Mouse (Mus musculus) inflammation-experienced regulatory T-cells, adult 6 months (primary cell): ENCODE data around the gene Dock3. TPM values are rescaled to one million over a fixed set of nuclear protein-coding genes. Genes with fewer than 3 reads are reported as not detected.
A peak's percentile ranks its signal among the peaks of the same experiment; 100 is the strongest.
"Not testable (repeated sequence)": the region's sequence is repeated elsewhere in the genome, so short reads cannot be mapped to it uniquely, and the experiment has no call there.

Experiments used
- ATAC-seq: one replicate; pipeline ENCODE4 v1.8.0; 2017
- polyA plus RNA-seq, 3 experiments: library from polyadenylated mRNA; unstranded; fragments of 100-300 nt; shearing (Covaris generic); gene quantifications; one replicate each; pipeline ENCODE4 v1.2.1; 2017

Gene Dock3
- polyA plus RNA-seq, 3 experiments from 2014 or later: not detected

DNA sequence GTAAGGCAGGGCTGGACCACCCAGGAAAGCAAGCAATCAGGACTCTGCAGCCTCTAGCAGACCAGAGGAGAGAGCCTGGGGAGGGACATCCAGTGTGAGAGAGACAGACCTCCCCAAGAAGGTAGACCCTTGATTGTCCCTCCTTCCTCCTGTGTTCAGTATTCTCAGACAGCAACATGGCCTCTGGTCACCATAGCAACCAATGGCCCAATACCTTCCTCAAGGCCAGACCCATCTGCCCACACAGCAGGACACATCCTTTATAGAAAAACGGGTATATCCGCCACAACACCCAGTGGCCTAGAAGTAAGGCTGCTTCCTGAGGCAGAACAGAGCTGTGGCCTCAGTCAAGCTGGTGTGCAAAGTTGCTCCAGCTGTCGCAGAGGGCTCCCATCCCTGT, 23.9 kb upstream of the Dock3 start:
- ATAC-seq: no peak

DNA sequence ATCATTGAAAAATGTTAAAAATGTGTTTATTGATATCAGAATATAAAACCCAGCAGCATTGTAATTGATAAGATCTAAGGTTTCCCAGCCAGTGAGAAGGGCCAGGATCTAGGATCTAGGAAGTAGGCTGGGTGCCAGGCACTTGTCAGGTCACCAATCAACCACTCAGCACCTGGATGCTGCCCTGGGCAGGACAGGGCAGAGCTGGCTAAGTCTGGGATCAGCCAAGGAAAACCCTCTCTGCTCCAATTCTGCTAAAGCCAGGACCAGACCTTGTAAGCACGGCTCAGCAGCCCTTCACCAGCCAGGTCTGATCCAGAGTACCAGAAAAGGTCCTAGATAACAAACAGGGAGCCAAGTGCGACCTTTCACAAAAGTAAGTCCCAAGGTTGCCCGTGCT, 23.2 kb upstream of the Dock3 start:
- ATAC-seq: no peak

DNA sequence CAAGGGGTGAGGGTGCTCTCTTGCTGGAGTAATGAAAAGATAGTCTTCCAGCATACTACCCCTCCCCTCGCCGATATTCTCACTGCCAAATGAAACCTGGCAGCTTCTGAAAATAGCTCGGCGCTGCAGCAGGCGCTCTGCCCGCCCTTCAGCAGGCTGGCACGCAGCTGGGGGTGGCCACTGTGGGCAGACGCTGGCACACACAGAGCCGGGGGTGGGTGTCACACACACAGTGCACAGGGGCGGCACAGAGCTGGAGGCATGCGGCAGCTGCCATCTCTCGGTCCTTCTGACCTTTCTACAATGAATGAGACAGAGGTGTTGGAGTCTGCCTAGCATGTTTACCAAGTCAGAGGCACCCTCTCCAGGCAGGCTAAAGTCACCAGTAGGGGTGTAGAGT, 22.8 kb upstream of the Dock3 start:
- no peak for ATAC-seq

DNA sequence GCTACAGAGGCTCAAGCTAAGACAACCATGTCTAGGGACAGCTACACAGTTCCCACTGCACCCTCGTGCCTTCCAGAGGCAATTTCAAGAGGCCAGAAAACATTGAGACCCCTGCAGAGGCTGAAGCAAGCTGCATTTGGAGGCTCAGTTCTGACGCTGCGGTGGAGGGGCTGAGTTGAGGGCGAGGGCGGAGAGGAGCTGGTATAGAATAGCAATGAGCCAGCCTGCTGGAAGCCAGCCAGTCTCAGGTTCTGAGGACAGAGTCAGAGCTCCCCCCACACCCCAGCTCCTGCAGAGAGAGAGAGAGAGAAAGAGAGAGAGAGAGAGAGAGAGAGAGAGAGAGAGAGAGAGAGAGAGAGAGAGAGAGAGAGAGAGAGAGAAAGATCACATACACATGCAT, 20.5 kb upstream of the Dock3 start:
- no peak for ATAC-seq

DNA sequence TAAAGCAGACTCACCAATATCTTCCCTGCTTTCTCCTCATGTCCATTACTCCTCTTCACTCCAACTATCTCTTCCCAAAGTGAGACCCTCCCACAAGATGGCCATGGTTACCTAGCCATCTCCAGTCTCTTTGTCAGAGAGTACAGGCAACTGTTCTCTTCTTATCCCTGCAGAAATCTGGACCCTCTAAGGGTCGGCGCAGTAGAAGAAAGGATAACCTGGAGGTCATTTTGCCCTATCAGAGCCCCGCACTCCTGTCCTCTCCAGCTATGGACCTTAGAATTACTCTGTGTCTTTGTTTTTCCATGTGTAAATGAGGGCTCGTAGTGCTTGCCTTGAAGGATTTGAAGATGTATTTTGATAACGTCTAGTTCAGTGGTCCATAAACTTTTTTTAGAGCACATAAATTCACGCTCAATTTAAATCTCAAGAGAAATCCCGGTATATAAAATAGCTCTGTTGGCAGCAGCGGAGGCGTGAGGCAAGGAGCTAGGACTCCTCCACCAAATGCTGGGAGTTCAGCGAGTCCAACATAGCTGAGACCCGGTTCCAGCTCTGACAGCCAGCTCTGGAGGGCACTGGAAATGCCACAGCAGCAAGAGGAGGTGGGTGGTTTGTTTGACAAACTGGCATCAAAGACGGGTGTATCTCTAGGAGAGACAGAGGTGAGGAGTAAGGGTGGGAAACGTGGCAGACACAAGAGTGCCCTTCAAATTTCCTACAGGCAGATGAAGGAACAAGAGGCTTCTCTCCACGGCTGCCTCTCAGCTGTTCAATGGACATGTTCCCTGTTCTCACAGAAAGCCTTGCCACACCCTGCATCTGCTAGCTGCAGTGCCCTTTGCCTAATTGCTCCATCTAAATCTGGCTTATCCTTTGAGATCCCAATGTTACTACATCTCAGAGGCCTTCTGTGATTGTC, 19.0 kb upstream of the Dock3 start:
- no peak for ATAC-seq

DNA sequence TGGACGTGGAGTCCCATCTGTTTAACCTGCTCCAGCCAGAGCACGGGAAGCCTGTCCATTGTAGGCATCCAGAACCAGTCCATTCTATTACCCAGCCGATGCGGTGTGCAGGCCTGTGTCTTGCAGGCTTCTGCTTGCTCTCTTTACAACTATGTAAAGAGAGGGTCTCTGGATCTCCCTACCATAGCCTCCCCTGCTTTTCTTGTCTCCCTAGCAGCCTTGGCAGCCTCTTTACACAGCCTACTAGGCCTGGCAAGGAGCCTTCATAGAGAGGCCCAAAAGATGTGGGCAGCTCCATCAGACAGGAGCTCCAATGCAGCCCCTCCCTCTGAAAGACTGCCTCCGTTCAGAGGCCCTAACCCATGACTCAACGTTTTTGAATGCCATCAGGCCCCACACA, 17.4 kb upstream of the Dock3 start:
- no peak for ATAC-seq

DNA sequence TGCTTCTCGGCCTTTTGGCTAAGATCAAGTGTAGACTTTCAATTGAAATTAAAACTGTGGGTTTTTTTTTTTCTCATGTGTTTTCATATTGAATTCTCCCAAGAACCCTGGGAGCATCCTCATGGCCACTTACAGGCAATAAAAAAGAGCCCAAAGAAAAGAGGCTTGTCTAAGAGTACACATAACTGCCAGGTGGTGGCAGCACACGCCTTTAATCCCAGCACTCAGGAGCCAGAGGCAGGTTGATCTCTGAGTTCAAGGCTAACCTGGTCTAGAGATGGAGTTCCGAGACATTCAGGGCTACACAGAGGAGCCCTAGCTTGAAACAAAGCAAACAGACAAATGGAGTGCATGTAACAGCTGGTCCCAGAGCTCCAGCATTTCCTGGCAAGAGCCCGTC, 14.5 kb upstream of the Dock3 start:
- ATAC-seq: peak; percentile 73

DNA sequence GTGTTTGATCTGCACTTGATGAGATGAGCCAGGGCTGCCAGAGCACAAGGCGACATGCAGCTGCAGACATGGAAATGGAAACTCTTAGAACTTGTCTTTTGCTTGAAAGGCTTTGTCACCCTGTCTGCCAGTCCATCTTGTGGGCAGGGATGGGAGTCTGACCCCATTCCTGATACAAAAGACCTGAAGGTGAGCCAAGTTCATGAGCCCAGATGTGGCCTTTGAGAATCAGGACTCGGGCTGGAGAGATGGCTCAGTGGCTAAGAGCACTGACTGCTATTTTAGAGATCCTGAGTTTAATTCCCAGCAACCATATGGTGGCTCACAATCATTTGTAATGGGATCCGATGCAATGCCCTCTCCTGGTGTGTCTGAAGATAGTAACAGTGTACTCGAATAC, 13.6 kb upstream of the Dock3 start:
- no peak for ATAC-seq

DNA sequence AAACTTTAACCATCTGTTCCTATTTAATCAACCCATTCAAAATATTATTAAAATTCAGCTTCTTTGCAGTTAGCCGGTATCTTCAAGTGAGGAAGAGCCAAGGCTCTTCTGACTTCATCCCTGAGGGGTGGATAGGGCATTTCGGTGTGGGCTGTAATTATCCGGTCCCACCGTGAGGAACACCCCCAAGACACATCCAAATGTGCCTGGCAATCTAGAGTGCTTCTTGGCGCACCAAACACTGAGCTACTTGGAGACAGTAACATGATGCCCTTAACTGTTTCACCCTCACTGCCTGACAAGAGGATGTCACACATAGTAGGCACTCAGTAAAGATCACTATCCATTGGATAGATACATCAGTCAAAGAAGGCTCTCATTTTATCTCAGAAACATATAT, 4.4 kb upstream of the Dock3 start:
- no peak for ATAC-seq

DNA sequence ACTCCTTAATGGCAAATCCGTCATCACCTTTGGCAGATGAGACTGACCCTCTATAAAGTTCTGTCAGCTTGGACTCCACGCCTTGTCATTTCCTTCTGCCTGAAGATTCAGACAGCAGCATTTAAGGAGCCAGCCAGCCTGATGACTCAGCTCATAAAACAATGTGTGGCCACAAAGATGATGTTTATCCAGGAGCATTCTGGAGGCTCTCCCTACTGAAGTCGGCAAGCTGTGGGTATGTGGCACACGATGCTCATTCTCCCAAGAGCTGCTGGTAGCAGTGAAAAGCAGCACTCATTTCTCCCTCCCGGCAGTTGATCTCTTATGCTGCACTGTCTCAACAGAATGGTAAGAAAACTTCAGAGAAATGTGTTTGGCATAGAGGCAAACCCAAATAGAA, 3.6 kb upstream of the Dock3 start:
- ATAC-seq: no peak

DNA sequence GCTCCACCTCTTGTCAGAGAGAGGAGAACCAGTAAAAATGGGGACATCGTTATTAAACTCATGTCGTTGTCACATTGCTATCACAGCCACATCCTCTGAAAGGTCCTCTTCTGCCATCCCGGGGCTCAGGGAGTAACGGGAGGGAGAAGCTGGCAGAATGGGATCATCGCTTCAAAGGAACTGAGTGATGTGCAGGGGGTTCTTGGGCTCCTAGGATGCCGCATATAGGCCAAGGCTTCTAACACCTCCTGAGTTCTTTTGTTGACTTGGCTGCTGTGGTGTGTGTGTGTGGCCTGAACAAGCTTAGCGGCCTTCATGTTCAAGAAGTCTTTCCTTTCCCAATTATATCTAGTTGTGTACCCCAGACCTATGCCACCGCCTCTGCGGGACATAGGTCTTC, 431 bp upstream of the Dock3 start:
- no peak for ATAC-seq

DNA sequence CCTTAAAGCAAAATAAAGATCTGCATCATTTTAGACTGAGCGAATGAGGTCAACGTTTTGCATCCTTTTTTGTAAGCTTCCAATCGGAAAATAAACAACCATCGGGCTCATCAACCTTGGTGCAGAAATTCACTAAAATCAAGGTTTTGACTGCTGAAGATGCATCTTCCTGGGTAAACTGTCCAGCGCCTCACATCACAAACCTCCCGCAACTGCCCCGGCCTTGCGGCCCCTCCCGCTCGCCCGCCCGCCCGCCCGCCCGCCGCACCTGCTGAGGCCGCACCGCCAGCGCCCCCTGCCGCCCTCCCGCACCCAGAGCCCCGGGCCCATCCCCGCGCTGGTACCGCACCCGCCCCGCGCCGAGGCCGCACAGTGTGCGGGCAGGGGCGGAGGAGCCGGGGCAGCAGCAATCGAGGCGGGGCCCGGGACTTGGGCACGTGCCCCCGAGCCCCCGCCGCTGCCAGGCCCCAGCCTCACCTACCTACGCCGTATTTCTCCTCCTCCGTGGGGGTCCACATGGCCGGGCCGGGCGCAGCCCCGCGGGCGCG, 644 bp downstream of the Dock3 start:
- no peak for ATAC-seq

DNA sequence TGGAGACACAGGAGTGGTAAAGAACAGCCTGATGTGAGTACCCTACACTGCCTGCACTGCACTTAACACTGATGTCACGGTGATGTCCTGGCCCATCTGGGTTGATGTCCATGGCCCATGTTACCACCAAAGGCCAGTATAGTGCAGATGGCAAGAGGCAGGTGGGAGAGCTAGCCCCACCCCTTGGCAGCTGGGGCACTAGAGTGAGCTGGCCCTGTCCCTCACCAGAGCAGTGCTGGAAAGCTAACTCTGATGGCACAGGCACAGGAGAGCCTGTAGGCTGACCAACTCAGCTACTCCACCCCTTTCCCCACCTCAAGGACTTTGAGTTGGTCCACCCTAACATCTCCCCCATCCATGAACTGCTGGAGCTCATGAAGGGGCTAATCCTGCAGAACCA, 7.1 kb downstream of the Dock3 start:
- ATAC-seq: no peak

DNA sequence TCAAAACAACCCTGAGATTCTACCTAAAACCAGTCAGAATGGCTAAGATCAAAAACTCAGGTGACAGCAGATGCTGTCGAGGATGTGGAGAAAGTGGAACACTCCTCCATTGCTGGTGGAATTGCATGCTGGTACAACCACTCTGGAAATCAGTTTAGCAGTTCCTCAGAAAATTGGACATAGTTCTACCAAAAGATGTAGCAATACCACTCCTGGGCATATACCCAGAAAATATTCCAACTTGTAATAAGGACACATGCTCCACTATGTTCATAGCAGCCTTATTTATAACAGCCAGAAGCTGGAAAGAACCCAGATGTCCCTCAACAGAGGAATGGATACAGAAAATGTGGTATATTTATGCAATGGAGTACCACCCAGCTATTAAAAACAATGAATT, 56.9 kb downstream of the Dock3 start:
- not testable (repeated sequence) for ATAC-seq

DNA sequence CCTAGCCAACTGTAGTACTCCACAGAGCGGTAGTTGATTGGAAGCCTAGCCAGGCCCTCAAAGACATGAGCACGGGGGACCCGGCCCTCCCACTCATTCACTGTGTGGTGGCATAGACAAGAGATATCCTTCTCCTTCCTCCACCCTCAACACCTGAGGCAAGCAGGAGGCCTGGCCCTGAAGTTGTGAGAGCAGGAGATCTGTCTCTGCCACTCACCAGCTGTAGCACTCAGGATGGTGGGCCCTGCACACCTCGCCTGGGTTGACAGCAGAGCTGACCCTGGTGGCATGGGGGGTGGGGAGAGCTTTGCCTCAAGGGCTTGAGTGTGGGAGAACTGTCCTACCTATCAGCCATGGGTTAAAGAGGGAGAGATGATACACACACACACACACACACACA, 65.9 kb downstream of the Dock3 start:
- ATAC-seq: no peak

DNA sequence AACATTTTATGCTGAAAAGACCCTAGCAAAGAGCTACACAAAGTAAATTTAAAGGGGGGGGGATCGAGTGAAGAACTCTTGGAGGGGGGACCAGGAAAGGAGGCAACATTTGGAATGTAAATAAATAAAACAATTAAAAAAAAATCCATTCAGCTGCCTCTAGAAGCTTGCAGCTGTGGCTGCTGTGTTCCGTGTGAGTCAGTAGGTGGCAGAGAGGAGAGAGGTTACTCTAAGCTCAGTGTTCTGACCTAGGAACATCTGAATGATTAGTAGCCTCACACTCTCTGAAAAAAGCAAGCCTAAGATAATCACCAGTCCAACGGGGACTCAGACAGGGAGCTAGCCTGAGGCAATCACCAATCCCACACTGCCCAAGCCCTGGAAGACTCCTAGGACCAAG, 66.9 kb downstream of the Dock3 start:
- ATAC-seq: no peak

DNA sequence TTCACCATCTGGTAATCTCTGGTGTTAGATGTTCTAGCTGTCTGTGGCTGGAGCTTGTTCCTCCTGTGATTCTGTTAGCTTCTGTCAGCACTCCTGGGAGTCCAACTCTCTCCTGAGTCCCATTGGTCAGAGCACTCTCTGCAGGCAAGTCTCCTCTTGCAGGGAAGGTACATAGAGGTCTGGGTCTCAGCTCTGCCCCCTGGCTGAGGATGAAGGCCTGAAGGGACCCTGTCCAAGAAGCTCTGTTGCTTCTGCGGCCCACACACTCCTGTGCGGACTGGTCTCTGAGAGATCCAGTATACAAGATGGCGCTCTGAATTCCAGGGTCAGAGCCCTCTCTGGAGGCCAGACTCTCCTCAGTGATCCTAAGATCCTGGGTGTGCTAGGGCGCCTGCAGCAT, 75.3 kb downstream of the Dock3 start:
- not testable (repeated sequence) for ATAC-seq

DNA sequence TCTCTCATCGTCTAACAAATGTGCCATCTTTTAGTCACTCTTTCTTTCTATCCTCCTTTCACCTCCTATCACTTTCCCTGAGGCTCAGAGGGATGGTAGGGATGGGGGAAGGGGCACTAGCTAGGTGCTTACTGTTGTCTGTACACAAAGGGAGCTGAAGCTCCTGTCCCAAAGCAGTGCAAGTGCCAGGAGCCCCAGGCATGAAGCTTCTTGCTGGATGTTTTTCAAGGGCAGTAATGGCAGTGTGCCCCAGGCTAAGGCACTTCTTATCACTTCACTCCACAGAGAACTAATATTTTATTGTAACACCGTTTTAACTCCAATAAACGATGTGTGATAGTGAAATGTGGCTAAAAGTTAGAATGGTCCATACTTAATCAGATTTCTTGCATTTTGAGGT, 118.9 kb downstream of the Dock3 start:
- ATAC-seq: no peak

DNA sequence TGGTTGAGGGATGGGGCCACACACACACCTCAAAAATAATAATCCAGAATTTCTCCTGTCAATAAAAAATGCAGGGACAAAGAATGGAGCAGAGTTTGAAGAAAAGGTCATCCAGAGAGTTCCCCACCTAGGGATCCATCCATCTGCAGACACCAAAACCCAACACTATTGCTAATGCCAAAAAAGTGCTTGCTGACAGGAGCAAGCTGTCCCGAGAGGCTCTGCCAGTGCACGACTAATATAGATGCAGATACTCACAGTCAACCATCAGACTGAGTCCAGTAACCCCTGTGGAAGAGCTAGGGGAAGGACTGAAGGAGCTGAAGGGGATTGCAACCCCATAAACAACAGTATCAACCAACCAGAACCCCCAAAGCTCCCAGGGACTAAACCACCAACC, 119.7 kb downstream of the Dock3 start:
- ATAC-seq: no peak

DNA sequence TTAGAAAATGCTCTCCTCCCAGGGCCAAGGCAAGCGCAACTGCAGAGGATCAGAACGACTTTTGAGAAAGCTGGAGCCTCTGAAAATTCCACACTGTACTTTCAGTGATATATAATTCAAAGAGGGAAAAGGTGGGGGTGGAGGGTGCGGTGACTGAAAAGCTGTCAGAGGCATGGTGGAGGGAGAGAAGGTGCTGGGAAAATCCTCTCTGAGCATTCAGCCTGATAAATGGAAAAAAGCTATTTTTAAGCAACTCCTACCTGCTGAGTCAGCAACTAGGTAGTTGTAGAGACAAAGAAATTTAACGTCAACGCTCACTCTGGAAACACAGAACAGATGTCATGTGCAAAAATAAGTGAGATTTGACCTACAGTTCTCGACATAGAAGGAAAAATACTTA, 132.2 kb downstream of the Dock3 start:
- ATAC-seq: no peak

DNA sequence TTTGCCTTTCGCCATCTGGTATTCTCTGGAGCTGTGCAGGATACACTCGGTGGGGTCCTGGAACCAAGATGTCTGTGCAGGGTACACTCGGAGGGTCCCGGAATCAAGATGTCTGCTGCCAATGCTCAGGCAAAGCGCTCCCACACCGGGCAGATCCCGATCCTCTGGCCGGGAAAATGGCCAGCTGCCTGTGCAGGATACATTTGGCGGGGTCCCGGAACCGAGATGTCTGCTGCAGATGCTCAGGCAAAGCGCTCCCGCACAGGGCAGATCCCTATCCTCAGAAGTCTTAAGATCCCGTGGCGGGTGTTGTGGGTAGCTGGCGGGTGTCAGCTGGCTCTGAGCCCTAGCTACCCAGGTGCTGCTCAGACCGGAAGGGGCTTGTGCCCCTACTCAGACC, 142.3 kb downstream of the Dock3 start:
- not testable (repeated sequence) for ATAC-seq

DNA sequence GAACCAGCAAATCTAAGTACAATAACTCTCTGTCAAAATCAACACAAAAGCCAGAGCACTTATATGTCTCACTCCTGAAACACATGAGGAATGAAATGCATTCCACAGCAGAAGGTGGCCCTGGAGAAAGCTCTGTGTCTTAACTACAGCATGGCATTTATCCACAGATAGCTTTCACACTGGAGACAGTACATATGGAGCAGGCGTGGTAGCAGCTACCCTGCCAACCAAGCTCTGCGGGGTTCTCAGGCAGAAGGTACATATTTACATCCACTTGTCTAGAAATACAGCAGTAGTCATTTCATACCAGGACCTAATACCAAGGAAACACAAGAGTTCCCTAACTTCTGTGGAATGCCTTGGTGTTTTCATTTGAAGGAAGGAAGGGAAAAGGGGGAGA, 144.2 kb downstream of the Dock3 start:
- ATAC-seq: no peak

DNA sequence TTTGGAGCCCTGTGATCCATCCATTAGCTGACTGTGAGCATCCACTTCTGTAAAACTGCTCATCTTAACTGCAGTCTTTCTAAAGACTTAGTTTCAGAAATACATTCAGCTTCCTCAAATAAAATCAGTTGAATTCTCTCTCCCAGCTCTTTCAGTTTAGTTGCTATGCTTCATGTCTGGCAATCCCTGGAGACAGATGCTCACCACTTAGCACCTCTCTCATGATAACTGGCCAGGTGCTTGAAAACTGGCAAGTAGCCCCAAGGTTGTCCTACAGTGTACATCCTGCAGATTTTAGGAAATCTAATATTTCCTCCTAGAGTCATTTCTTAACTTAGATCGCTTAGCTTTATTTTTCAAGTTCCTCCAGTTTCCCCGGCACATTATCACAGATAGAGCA, 193.8 kb downstream of the Dock3 start:
- no peak for ATAC-seq

DNA sequence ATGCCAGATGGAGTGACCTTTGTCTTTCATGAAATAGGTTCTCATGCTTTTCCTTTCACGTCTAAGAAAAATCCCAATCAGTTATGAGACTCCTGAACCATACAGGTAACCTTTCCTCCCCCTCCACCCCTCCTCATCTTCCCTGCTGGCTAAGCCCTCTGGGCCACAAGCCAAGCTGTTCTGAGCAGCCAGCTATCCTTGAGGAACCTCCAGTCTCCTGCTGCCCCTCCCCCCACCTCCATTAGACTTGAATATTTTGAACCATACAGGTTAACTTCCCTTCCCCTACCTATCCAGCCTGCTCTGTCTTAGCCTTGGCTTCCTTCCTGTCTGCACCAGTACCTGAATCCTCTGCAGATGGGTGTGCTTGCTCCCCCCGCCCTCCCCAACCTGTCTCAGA, 204.1 kb downstream of the Dock3 start:
- no peak for ATAC-seq

DNA sequence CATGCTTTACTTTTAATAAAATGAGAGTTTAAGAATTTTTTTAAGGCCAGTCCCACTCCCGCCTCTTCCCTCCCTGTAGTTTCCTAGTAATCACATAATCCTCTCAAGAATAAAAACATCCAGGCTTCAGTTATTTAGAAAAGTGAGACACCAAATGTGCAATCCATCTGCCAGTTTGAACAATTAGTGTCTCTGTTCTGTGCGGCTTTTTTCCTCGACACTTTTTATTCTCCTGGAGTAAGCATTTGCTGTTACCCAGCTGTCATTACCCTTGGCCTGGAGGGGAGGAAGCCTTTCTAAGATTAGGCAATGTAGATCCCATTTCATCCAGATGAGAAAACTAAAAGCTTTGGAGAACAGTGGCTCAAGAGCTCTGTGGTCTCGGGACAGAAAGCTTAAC, 221.9 kb downstream of the Dock3 start:
- ATAC-seq: no peak
